Mouse (Mus musculus): Measurements from ENCODE around the gene Mctp2. TPM values are rescaled to one million over a fixed set of nuclear protein-coding genes. Genes with fewer than 3 reads are reported as not detected.

The Mctp2 gene
- polyA plus RNA-seq, 1 experiment = 0.34 TPM

GRCm38 (mm10) chr7:72117376-72118077 lies 188.9 kb downstream of the Mctp2 start:
- Histone ChIP-seq H3K36me3 (ENCODE audit: control insufficient read depth, insufficient read depth, low read length) (no peaks in the 10 kb centered on the region), H3K4me1 (ENCODE audit: control insufficient read depth, insufficient read depth, insufficient read length, low read length) (no peaks in the 10 kb centered on the region), H3K4me3 (ENCODE audit: low read depth, low read length) (no peak overlapping the region), H3K27me3 (ENCODE audit: control insufficient read depth, insufficient read depth, low read length) (no peaks in the 10 kb centered on the region), H3K27ac (ENCODE audit: insufficient read depth, low read depth, low read length) (no peak overlapping the region)
- WGBS = 84% methylated on average over 4 of the region's 4 CpGs
- TF ChIP-seq POLR2A (IDR thresholded peaks at IDR 0.05; ENCODE audit: low read depth, low read length) = no peak
- TF ChIP-seq CTCF (IDR thresholded peaks at IDR 0.05; ENCODE audit: extremely low read depth, insufficient read length, insufficient replicate concordance, low read depth, low read length) = no peak

GRCm38 (mm10) chr7:72115073-72115472 lies 191.3 kb downstream of the Mctp2 start:
- H3K4me3 ChIP-seq (ENCODE audit: low read depth, low read length) = no peak overlapping the region
- H3K27ac ChIP-seq (ENCODE audit: insufficient read depth, low read depth, low read length) = no peak overlapping the region
- WGBS = 84% methylated on average over 2 of the region's 2 CpGs

GRCm38 (mm10) chr7:72110578-72110977 lies 195.8 kb downstream of the Mctp2 start:
- Histone ChIP-seq H3K4me3 (ENCODE audit: low read depth, low read length) (no peak overlapping the region), H3K27me3 (ENCODE audit: control insufficient read depth, insufficient read depth, low read length) (no peaks in the 10 kb centered on the region), H3K36me3 (ENCODE audit: control insufficient read depth, insufficient read depth, low read length) (no peaks in the 10 kb centered on the region), H3K27ac (ENCODE audit: insufficient read depth, low read depth, low read length) (no peak overlapping the region), H3K4me1 (ENCODE audit: control insufficient read depth, insufficient read depth, insufficient read length, low read length) (no peaks in the 10 kb centered on the region)
- no peak for TF ChIP-seq POLR2A (IDR thresholded peaks at IDR 0.05; ENCODE audit: low read depth, low read length)
- no peak for TF ChIP-seq CTCF (IDR thresholded peaks at IDR 0.05; ENCODE audit: extremely low read depth, insufficient read length, insufficient replicate concordance, low read depth, low read length)
- 69% methylated on average over 6 of the region's 6 CpGs for WGBS

More at GRCm38 (mm10) chr7:72115073-72115472, 191.3 kb downstream of the Mctp2 start:
- Histone ChIP-seq H3K27me3 (ENCODE audit: control insufficient read depth, insufficient read depth, low read length) (no peaks in the 10 kb centered on the region), H3K4me1 (ENCODE audit: control insufficient read depth, insufficient read depth, insufficient read length, low read length) (no peaks in the 10 kb centered on the region), H3K36me3 (ENCODE audit: control insufficient read depth, insufficient read depth, low read length) (no peaks in the 10 kb centered on the region)
- TF ChIP-seq CTCF (IDR thresholded peaks at IDR 0.05; ENCODE audit: extremely low read depth, insufficient read length, insufficient replicate concordance, low read depth, low read length) (no peak), POLR2A (IDR thresholded peaks at IDR 0.05; ENCODE audit: low read depth, low read length) (no peak)

GRCm38 (mm10) chr7:72108639-72109399 lies 197.6 kb downstream of the Mctp2 start:
- Histone ChIP-seq H3K4me3 (ENCODE audit: low read depth, low read length) (no peak overlapping the region), H3K36me3 (ENCODE audit: control insufficient read depth, insufficient read depth, low read length) (no peaks in the 10 kb centered on the region), H3K27ac (ENCODE audit: insufficient read depth, low read depth, low read length) (no peak overlapping the region), H3K4me1 (ENCODE audit: control insufficient read depth, insufficient read depth, insufficient read length, low read length) (no peaks in the 10 kb centered on the region), H3K27me3 (ENCODE audit: control insufficient read depth, insufficient read depth, low read length) (no peaks in the 10 kb centered on the region)
- WGBS = 74% methylated on average over 3 of the region's 3 CpGs
- TF ChIP-seq CTCF (IDR thresholded peaks at IDR 0.05; ENCODE audit: extremely low read depth, insufficient read length, insufficient replicate concordance, low read depth, low read length) (no peak), POLR2A (IDR thresholded peaks at IDR 0.05; ENCODE audit: low read depth, low read length) (no peak)

GRCm38 (mm10) chr7:72104170-72104569 lies 202.2 kb downstream of the Mctp2 start:
- no peaks in the 10 kb centered on the region; the same call in 1 of the 2 replicates for H3K36me3 ChIP-seq (ENCODE audit: control insufficient read depth, insufficient read depth, low read length)
- TF ChIP-seq POLR2A (IDR thresholded peaks at IDR 0.05; ENCODE audit: low read depth, low read length) = no peak
- no peak for TF ChIP-seq CTCF (IDR thresholded peaks at IDR 0.05; ENCODE audit: extremely low read depth, insufficient read length, insufficient replicate concordance, low read depth, low read length)
- H3K27ac ChIP-seq (ENCODE audit: insufficient read depth, low read depth, low read length) = no peak overlapping the region
- no peaks in the 10 kb centered on the region for H3K4me1 ChIP-seq (ENCODE audit: control insufficient read depth, insufficient read depth, insufficient read length, low read length)
- no peak overlapping the region for H3K4me3 ChIP-seq (ENCODE audit: low read depth, low read length)
- WGBS = 60% methylated on average over 6 of the region's 6 CpGs
- no peaks in the 10 kb centered on the region for H3K27me3 ChIP-seq (ENCODE audit: control insufficient read depth, insufficient read depth, low read length)

- TF ChIP-seq CTCF (IDR thresholded peaks at IDR 0.05; ENCODE audit: extremely low read depth, insufficient read length, insufficient replicate concordance, low read depth, low read length) (no peak), POLR2A (IDR thresholded peaks at IDR 0.05; ENCODE audit: low read depth, low read length) (no peak)
- Histone ChIP-seq H3K27ac (ENCODE audit: insufficient read depth, low read depth, low read length) (no peak overlapping the region), H3K27me3 (ENCODE audit: control insufficient read depth, insufficient read depth, low read length) (no peaks in the 10 kb centered on the region), H3K36me3 (ENCODE audit: control insufficient read depth, insufficient read depth, low read length) (no peaks in the 10 kb centered on the region; the same call in 1 of the 2 replicates), H3K4me1 (ENCODE audit: control insufficient read depth, insufficient read depth, insufficient read length, low read length) (no peaks in the 10 kb centered on the region), H3K4me3 (ENCODE audit: low read depth, low read length) (no peak overlapping the region)
- WGBS = 22% methylated on average over 3 of the region's 3 CpGs
These were observed 202.8 kb downstream of the Mctp2 start for GRCm38 (mm10) chr7:72103654-72104053.

- Histone ChIP-seq H3K36me3 (ENCODE audit: control insufficient read depth, insufficient read depth, low read length) (peaks cover 1% of the 10 kb centered on the region; the same call in 1 of the 2 replicates), H3K27ac (ENCODE audit: insufficient read depth, low read depth, low read length) (no peak overlapping the region), H3K4me3 (ENCODE audit: low read depth, low read length) (no peak overlapping the region), H3K27me3 (ENCODE audit: control insufficient read depth, insufficient read depth, low read length) (no peaks in the 10 kb centered on the region), H3K4me1 (ENCODE audit: control insufficient read depth, insufficient read depth, insufficient read length, low read length) (no peaks in the 10 kb centered on the region)
- TF ChIP-seq CTCF (IDR thresholded peaks at IDR 0.05; ENCODE audit: extremely low read depth, insufficient read length, insufficient replicate concordance, low read depth, low read length) (no peak), POLR2A (IDR thresholded peaks at IDR 0.05; ENCODE audit: low read depth, low read length) (no peak)
- WGBS = 88% methylated on average over 5 of the region's 5 CpGs
These were observed 205.7 kb downstream of the Mctp2 start for GRCm38 (mm10) chr7:72100683-72101082.
